Mouse (Mus musculus) CD8-positive naive resting alpha-beta T cell, adult 2 months (primary cell): ENCODE measurements around the gene Degs2.

Experiments
- DNase-seq, 2 experiments: peaks; one replicate each; pipeline ENCODE4 v3.0.0; 2022; ENCODE audit warnings: low read depth in 2 of 2, low spot score in 2 of 2

Gene Degs2

GRCm38 (mm10) chr12:108653358-108654335, 48.5 kb downstream of the Degs2 start:
- DNase-seq: no peak

GRCm38 (mm10) chr12:108651053-108651660, 51.0 kb downstream of the Degs2 start:
- no peak for DNase-seq

- DNase-seq: no peak
Measured at GRCm38 (mm10) chr12:108647784-108648183, 54.3 kb downstream of the Degs2 start.

- peak in 1 of 2 experiments; percentile 56 for DNase-seq
Measured at GRCm38 (mm10) chr12:108646234-108646633, 55.9 kb downstream of the Degs2 start.

GRCm38 (mm10) chr12:108642019-108642418, 60.1 kb downstream of the Degs2 start:
- no peak for DNase-seq

GRCm38 (mm10) chr12:108639126-108639525, 63.0 kb downstream of the Degs2 start:
- DNase-seq: no peak

GRCm38 (mm10) chr12:108637440-108637839, 64.7 kb downstream of the Degs2 start:
- no peak for DNase-seq

GRCm38 (mm10) chr12:108635501-108635900, 66.6 kb downstream of the Degs2 start:
- peak; percentile 51 to 62 for DNase-seq

GRCm38 (mm10) chr12:108634031-108634430, 68.1 kb downstream of the Degs2 start:
- DNase-seq: no peak

GRCm38 (mm10) chr12:108632501-108632900, 69.6 kb downstream of the Degs2 start:
- no peak for DNase-seq

- peak in 1 of 2 experiments; percentile 49 for DNase-seq
Measured at GRCm38 (mm10) chr12:108630741-108631688, 71.1 kb downstream of the Degs2 start.

- DNase-seq: no peak
Measured at GRCm38 (mm10) chr12:108629556-108629955, 72.6 kb downstream of the Degs2 start.
